Mouse (Mus musculus): ENCODE measurements around the gene Macrod1. TPM values are rescaled to one million over a fixed set of nuclear protein-coding genes. Genes with fewer than 3 reads are reported as not detected.

Gene Macrod1
- polyA plus RNA-seq, 1 experiment: 13.4 TPM

DNA sequence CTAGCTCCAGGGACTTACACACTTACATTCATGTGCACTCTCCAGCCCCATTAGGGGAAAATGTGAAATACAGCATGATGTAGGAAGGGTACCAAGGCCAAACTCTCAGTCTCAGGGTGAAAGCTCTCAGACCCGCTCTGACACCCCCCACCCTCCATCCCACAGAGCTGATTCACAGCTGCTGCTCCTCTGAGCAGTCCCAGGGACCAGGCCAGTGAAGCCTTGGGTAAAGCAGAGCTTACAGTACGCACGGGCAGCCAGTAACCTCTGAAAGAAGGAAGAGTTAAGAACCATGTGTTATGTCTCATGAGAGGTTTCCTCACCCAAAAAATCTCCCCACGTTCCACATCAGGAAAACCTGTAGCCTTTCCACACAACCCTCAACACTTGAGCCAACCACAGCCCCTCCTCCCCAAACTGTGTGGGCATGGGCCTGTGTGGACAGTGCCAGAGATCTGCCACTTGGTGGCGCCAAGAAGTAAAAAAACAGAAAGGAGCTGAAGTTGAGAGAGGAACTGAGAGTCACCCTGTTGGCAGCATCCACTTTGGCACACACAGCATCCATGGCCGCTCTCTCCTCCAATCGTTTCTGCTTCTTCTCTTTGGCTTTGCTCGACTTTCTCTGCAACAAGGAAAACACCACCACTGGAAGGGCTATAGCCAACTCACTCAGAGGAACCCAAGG is 178.1 kb downstream of the Macrod1 start:
- no peaks in the 10 kb centered on the region for H3K27me3 ChIP-seq (ENCODE audit: control insufficient read depth, insufficient read depth, low read length)
- H3K36me3 ChIP-seq (ENCODE audit: control insufficient read depth, insufficient read depth, low read length): peaks cover 6% of the 10 kb centered on the region
- H3K4me1 ChIP-seq (ENCODE audit: control insufficient read depth, insufficient read depth, insufficient read length): no peaks in the 10 kb centered on the region; the same call in 1 of the 2 replicates
- no peak overlapping the region for H3K27ac ChIP-seq (ENCODE audit: insufficient read depth, low read length)
- no peak overlapping the region for H3K4me3 ChIP-seq (ENCODE audit: extremely low read depth, insufficient read depth, insufficient read length)
- peak; percentile 69 to 79 for DNase-seq (ENCODE audit: low read depth in 1 of 2, low spot score in 2 of 2)
- 42% methylated on average over 8 of the region's 8 CpGs for WGBS
- TF ChIP-seq POLR2A (IDR thresholded peaks at IDR 0.05; ENCODE audit: low read depth, low read length) (no peak), CTCF (IDR thresholded peaks at IDR 0.05; ENCODE audit: extremely low read depth, insufficient read depth, insufficient read length, insufficient replicate concordance) (peak; percentile 85; the same call in 1 of the 2 replicates)

DNA sequence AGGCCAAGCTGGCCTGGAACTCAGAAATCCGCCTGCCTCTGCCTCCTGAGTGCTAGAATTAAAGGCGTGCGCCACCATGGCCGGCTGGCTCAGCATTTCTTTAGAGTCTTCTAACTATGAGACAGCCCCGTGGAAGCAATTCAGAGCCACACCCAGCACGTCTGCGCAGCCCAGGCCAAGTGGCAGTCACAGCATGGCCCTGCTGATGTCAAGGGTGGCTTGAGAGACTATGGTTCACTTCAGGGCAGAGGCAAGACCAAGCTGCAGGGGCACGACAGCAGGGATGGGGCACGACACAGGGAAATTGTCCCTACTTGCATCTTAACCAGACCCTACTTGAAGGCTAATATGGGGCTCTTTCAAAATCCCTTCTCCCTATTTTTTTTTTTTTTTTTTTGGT is 178.9 kb downstream of the Macrod1 start:
- 91% methylated on average over 9 of the region's 9 CpGs for WGBS
- no peak for DNase-seq (ENCODE audit: low read depth in 1 of 2, low spot score in 2 of 2)
- no peak for TF ChIP-seq CTCF (IDR thresholded peaks at IDR 0.05; ENCODE audit: extremely low read depth, insufficient read depth, insufficient read length, insufficient replicate concordance)
- TF ChIP-seq POLR2A (IDR thresholded peaks at IDR 0.05; ENCODE audit: low read depth, low read length): no peak
- H3K27ac ChIP-seq (ENCODE audit: insufficient read depth, low read length): no peak overlapping the region
- H3K27me3 ChIP-seq (ENCODE audit: control insufficient read depth, insufficient read depth, low read length): no peaks in the 10 kb centered on the region
- H3K4me1 ChIP-seq (ENCODE audit: control insufficient read depth, insufficient read depth, insufficient read length): peaks cover 5% of the 10 kb centered on the region; the same call in 1 of the 2 replicates
- H3K4me3 ChIP-seq (ENCODE audit: extremely low read depth, insufficient read depth, insufficient read length): no peak overlapping the region
- H3K36me3 ChIP-seq (ENCODE audit: control insufficient read depth, insufficient read depth, low read length): peaks cover 4% of the 10 kb centered on the region; the same call in 1 of the 2 replicates

- peaks cover 4% of the 10 kb centered on the region; the same call in 1 of the 2 replicates for H3K36me3 ChIP-seq (ENCODE audit: control insufficient read depth, insufficient read depth, low read length)
- no peak for DNase-seq (ENCODE audit: low read depth in 1 of 2, low spot score in 2 of 2)
- WGBS: 99% methylated on average over 2 of the region's 2 CpGs
Observed at GRCm38 (mm10) chr19:7236011-7236410, 179.4 kb downstream of the Macrod1 start.

GRCm38 (mm10) chr19:7236742-7237141 is 180.1 kb downstream of the Macrod1 start:
- WGBS: 88% methylated on average over 4 of the region's 4 CpGs
- Histone ChIP-seq H3K27me3 (ENCODE audit: control insufficient read depth, insufficient read depth, low read length) (no peaks in the 10 kb centered on the region), H3K27ac (ENCODE audit: insufficient read depth, low read length) (no peak overlapping the region), H3K4me3 (ENCODE audit: extremely low read depth, insufficient read depth, insufficient read length) (no peak overlapping the region), H3K36me3 (ENCODE audit: control insufficient read depth, insufficient read depth, low read length) (peaks cover 1% of the 10 kb centered on the region; the same call in 1 of the 2 replicates), H3K4me1 (ENCODE audit: control insufficient read depth, insufficient read depth, insufficient read length) (peaks cover 5% of the 10 kb centered on the region)
- TF ChIP-seq POLR2A (IDR thresholded peaks at IDR 0.05; ENCODE audit: low read depth, low read length): no peak
- no peak for TF ChIP-seq CTCF (IDR thresholded peaks at IDR 0.05; ENCODE audit: extremely low read depth, insufficient read depth, insufficient read length, insufficient replicate concordance)
- no peak for DNase-seq (ENCODE audit: low read depth in 1 of 2, low spot score in 2 of 2)

More at GRCm38 (mm10) chr19:7236011-7236410, 179.4 kb downstream of the Macrod1 start:
- no peak overlapping the region for H3K4me3 ChIP-seq (ENCODE audit: extremely low read depth, insufficient read depth, insufficient read length)
- peaks cover 5% of the 10 kb centered on the region for H3K4me1 ChIP-seq (ENCODE audit: control insufficient read depth, insufficient read depth, insufficient read length)
- no peaks in the 10 kb centered on the region for H3K27me3 ChIP-seq (ENCODE audit: control insufficient read depth, insufficient read depth, low read length)
- TF ChIP-seq POLR2A (IDR thresholded peaks at IDR 0.05; ENCODE audit: low read depth, low read length) (no peak), CTCF (IDR thresholded peaks at IDR 0.05; ENCODE audit: extremely low read depth, insufficient read depth, insufficient read length, insufficient replicate concordance) (no peak)
- H3K27ac ChIP-seq (ENCODE audit: insufficient read depth, low read length): no peak overlapping the region

- WGBS: 83% methylated on average over 3 of the region's 3 CpGs
- DNase-seq (ENCODE audit: low read depth in 1 of 2, low spot score in 2 of 2): no peak
- Histone ChIP-seq H3K27me3 (ENCODE audit: control insufficient read depth, insufficient read depth, low read length) (no peaks in the 10 kb centered on the region), H3K36me3 (ENCODE audit: control insufficient read depth, insufficient read depth, low read length) (no peaks in the 10 kb centered on the region), H3K27ac (ENCODE audit: insufficient read depth, low read length) (no peak overlapping the region), H3K4me1 (ENCODE audit: control insufficient read depth, insufficient read depth, insufficient read length) (peaks cover 5% of the 10 kb centered on the region), H3K4me3 (ENCODE audit: extremely low read depth, insufficient read depth, insufficient read length) (no peak overlapping the region; the same call in 1 of the 2 replicates)
- TF ChIP-seq POLR2A (IDR thresholded peaks at IDR 0.05; ENCODE audit: low read depth, low read length) (no peak), CTCF (IDR thresholded peaks at IDR 0.05; ENCODE audit: extremely low read depth, insufficient read depth, insufficient read length, insufficient replicate concordance) (no peak)
Observed at GRCm38 (mm10) chr19:7239574-7239973, 183.0 kb downstream of the Macrod1 start.

DNA sequence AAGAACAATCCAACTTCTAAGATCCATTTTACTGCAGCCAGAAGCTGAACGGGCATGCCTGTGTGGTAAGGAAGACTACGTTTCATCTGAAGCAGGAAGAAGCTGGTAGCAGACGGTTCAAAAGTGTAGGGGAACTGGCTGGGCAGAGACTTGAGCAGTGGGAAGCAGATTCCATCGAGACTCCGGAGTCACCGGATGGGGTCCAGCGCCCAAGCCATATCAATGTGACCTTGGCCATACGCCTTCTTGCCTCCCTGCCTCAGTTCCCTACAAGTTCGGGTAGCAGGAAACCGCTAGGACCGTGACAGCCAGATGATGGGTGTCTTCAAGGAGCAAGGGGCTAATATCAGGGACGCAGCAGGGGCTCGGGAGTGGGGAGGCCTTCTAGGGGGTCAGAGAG is 183.7 kb downstream of the Macrod1 start:
- DNase-seq (ENCODE audit: low read depth in 1 of 2, low spot score in 2 of 2): no peak
- TF ChIP-seq CTCF (IDR thresholded peaks at IDR 0.05; ENCODE audit: extremely low read depth, insufficient read depth, insufficient read length, insufficient replicate concordance): no peak
- no peak for TF ChIP-seq POLR2A (IDR thresholded peaks at IDR 0.05; ENCODE audit: low read depth, low read length)
- Histone ChIP-seq H3K4me3 (ENCODE audit: extremely low read depth, insufficient read depth, insufficient read length) (peak overlapping the region; percentile 80), H3K27me3 (ENCODE audit: control insufficient read depth, insufficient read depth, low read length) (no peaks in the 10 kb centered on the region), H3K36me3 (ENCODE audit: control insufficient read depth, insufficient read depth, low read length) (no peaks in the 10 kb centered on the region), H3K4me1 (ENCODE audit: control insufficient read depth, insufficient read depth, insufficient read length) (peaks cover 5% of the 10 kb centered on the region), H3K27ac (ENCODE audit: insufficient read depth, low read length) (peak overlapping the region; percentile 33; the same call in 1 of the 2 replicates)
- WGBS: under 1% methylated on average over 13 of the region's 13 CpGs

Measured in spleen, adult 2 months (tissue).